ENCODE assay signal across 9 mouse cellular contexts in genomic region chr4:86537972-86538371, GRCm38 (mm10). TPM values are rescaled to one million over a fixed set of nuclear protein-coding genes. Genes with fewer than 3 reads are reported as not detected.
DNase-seq lines count a peak whose midpoint lies in the region; ATAC-seq and TF ChIP-seq lines count a peak whose summit lies in the region.
"Had no signal": no experiment of that assay in that cellular context is flagged by ENCODE, and none has a peak within 500 bp of the region (broad histone marks: within the 10 kb centered on the region; RNA-seq: fewer than 3 reads in every experiment).

No protein-coding gene starts in this region.

- no peaks in the 10 kb centered on the region for H3K36me3 ChIP-seq in hindbrain, embryonic 11.5 days (ENCODE audit: control insufficient read depth, insufficient read depth, low read length)
- H3K36me3 ChIP-seq in hindbrain, embryonic 16.5 days (ENCODE audit: control insufficient read depth, insufficient read depth, low read length) = no peaks in the 10 kb centered on the region
- H3K36me3 ChIP-seq in MEL (ENCODE audit: control insufficient read depth in 1 of 2, insufficient read depth in 2 of 2, low read length in 2 of 2) = no peaks in the 10 kb centered on the region

- H3K9ac ChIP-seq in hindbrain, embryonic 11.5 days (ENCODE audit: low read depth, low read length) = no peak overlapping the region
- H3K9ac ChIP-seq in hindbrain, embryonic 16.5 days (ENCODE audit: low read depth, low read length) = no peak overlapping the region
- H3K9ac ChIP-seq in MEL (ENCODE audit: control insufficient read depth, low read depth, low read length, poor library complexity, severe bottlenecking) = no peak overlapping the region

- peak; percentile 69 to 84 (median 73) for TF ChIP-seq CTCF in MEL (IDR thresholded peaks at IDR 0.05 in 2 of 3, conservative IDR thresholded peaks at IDR 0.05 in 1 of 3; ENCODE audit: control insufficient read depth in 1 of 3, insufficient read depth in 1 of 3, low read depth in 2 of 3, low read length in 3 of 3, poor library complexity in 1 of 3, severe bottlenecking in 1 of 3)

- TF ChIP-seq EP300 in MEL (IDR thresholded peaks at IDR 0.05; ENCODE audit: low read depth in 1 of 2, low read length in 2 of 2) = no peak

- WGBS in hindbrain, embryonic 11.5 days = 40% methylated on average over 4 of the region's 4 CpGs
- WGBS in hindbrain, embryonic 16.5 days = 42% methylated on average over 4 of the region's 4 CpGs

- no peak overlapping the region for H3K27ac ChIP-seq in hindbrain, embryonic 11.5 days (ENCODE audit: low read depth, low read length)
- H3K27ac ChIP-seq in hindbrain, embryonic 16.5 days (ENCODE audit: low read depth, low read length) = no peak overlapping the region
- no peak overlapping the region for H3K27ac ChIP-seq in MEL (ENCODE audit: control insufficient read depth, low read depth, low read length)

- H3K4me1 ChIP-seq in hindbrain, embryonic 11.5 days (replicated peaks; ENCODE audit: control insufficient read depth, insufficient read depth, low read length) = no peaks in the 10 kb centered on the region
- H3K4me1 ChIP-seq in hindbrain, embryonic 16.5 days (ENCODE audit: control insufficient read depth, insufficient read depth, low read depth, low read length) = no peaks in the 10 kb centered on the region
- H3K4me1 ChIP-seq in MEL (ENCODE audit: control insufficient read depth in 1 of 2, insufficient read depth in 2 of 2, low read length in 2 of 2) = peaks cover 0 to 3% of the 10 kb centered on the region in 2 experiments; a peak in 1 of 4 replicates

- no peaks in the 10 kb centered on the region for H3K79me2 ChIP-seq in MEL (ENCODE audit: control insufficient read depth, insufficient read depth, low read length, poor library complexity)

- TF ChIP-seq RAD21 in MEL (IDR thresholded peaks at IDR 0.05; ENCODE audit: low read depth, low read length) = peak; percentile 70

- H3K4me3 ChIP-seq in hindbrain, embryonic 11.5 days (ENCODE audit: low read depth, low read length) = no peak overlapping the region
- no peak overlapping the region for H3K4me3 ChIP-seq in hindbrain, embryonic 16.5 days (ENCODE audit: low read length)
- no peak overlapping the region for H3K4me3 ChIP-seq in MEL (ENCODE audit: control insufficient read depth in 1 of 2, insufficient read depth in 1 of 2, low read depth in 2 of 2, low read length in 2 of 2)

- no peaks in the 10 kb centered on the region for H3K9me3 ChIP-seq in hindbrain, embryonic 11.5 days (ENCODE audit: control insufficient read depth, low read length)
- H3K9me3 ChIP-seq in hindbrain, embryonic 16.5 days (ENCODE audit: control insufficient read depth, low read length) = no peaks in the 10 kb centered on the region
- H3K9me3 ChIP-seq in MEL (replicated peaks; ENCODE audit: insufficient read depth, low read length) = no peaks in the 10 kb centered on the region

- no peaks in the 10 kb centered on the region for H3K27me3 ChIP-seq in hindbrain, embryonic 11.5 days (ENCODE audit: control insufficient read depth, insufficient read depth, low read length)
- no peaks in the 10 kb centered on the region for H3K27me3 ChIP-seq in hindbrain, embryonic 16.5 days (replicated peaks; ENCODE audit: control insufficient read depth, insufficient read depth, low read length)
- peaks cover 0 to 8% of the 10 kb centered on the region in 2 experiments; a peak in 2 of 4 replicates for H3K27me3 ChIP-seq in MEL (ENCODE audit: control insufficient read depth in 1 of 2, insufficient read depth in 2 of 2, low read length in 2 of 2)

- ATAC-seq in hindbrain, embryonic 11.5 days (ENCODE audit: low FRiP score) = no peak
- no peak for ATAC-seq in hindbrain, embryonic 16.5 days

- H3K4me2 ChIP-seq in hindbrain, embryonic 11.5 days (replicated peaks; ENCODE audit: low read depth, low read length) = no peak overlapping the region
- no peak overlapping the region for H3K4me2 ChIP-seq in hindbrain, embryonic 16.5 days (ENCODE audit: low read length)

- no peak for TF ChIP-seq POLR2A in MEL (IDR thresholded peaks at IDR 0.05; ENCODE audit: control insufficient read depth in 1 of 2, insufficient read depth in 1 of 2, low read depth in 1 of 2, low read length in 2 of 2, poor library complexity in 1 of 2)

- peak; percentile 48 for DNase-seq in hindbrain, embryonic 11.5 days (ENCODE audit: low spot score)
- DNase-seq in A20 (ENCODE audit: low read depth, low spot score) (peak; percentile 65), MEL (ENCODE audit: low read depth, low spot score) (peak; percentile 71)
- peak; percentile 44 for DNase-seq in forelimb bud, embryonic 11.5 days (ENCODE audit: low read depth, low spot score)
- peak; percentile 47 for DNase-seq in mesoderm, embryonic 11.5 days (ENCODE audit: low read depth, low spot score)
- DNase-seq in frontal cortex, postnatal 36 days (ENCODE audit: low spot score in 2 of 2) = no peak
- DNase-seq in urinary bladder, adult 2 months (ENCODE audit: low spot score) = no peak

TF ChIP-seq in MEL, 35 proteins besides CTCF, POLR2A, EP300 and RAD21:
- TF ChIP-seq ZC3H11A (IDR thresholded peaks at IDR 0.05; ENCODE audit: low read depth, low read length) (peak; percentile 52), SMC3 (IDR thresholded peaks at IDR 0.05; ENCODE audit: low read depth, low read length) (peak; percentile 87), HCFC1 (IDR thresholded peaks at IDR 0.05; ENCODE audit: low read depth, low read length) (no peak), ZNF384 (IDR thresholded peaks at IDR 0.05; ENCODE audit: low read depth, low read length) (peak; percentile 81)

RNA-seq across cellular contexts. Expression of gene Saxo1, which starts 20.2 kb away (rescaled TPM):
- polyA plus RNA-seq in hindbrain, embryonic 11.5 days (2014; fragmentation: Nextera tagmentation; extraction: Ambion mirVana) = not detected in 2 replicates
- polyA plus RNA-seq in hindbrain, embryonic 16.5 days (2015; fragmentation: Nextera tagmentation; extraction: Ambion mirVana) = not detected in 2 replicates
- total RNA-seq in MEL (2012; rRNA removed) = not detected in 2 replicates
- polyA plus RNA-seq in MEL (2012; ENCODE audit: insufficient read depth in 1 of 2, insufficient read length in 2 of 2, low read depth in 1 of 2, low replicate concordance in 2 of 2, missing spikeins in 1 of 2) = not detected
- not detected in 2 replicates for polyA plus RNA-seq in urinary bladder, adult 2 months (2012; rRNA removed)
- polyA plus RNA-seq: lung, embryonic 16.5 days had no signal

RNA-seq across cellular contexts. Expression of gene Rraga, which starts 37.5 kb away (rescaled TPM):
- 109 and 119 TPM in 2 replicates for polyA plus RNA-seq in hindbrain, embryonic 11.5 days (2014; fragmentation: Nextera tagmentation; extraction: Ambion mirVana)
- 154 and 160 TPM in 2 replicates for polyA plus RNA-seq in hindbrain, embryonic 16.5 days (2015; fragmentation: Nextera tagmentation; extraction: Ambion mirVana)
- 9.6 and 11.0 TPM in 2 replicates for total RNA-seq in MEL (2012; rRNA removed)
- polyA plus RNA-seq in MEL (2012; ENCODE audit: insufficient read depth in 1 of 2, insufficient read length in 2 of 2, low read depth in 1 of 2, low replicate concordance in 2 of 2, missing spikeins in 1 of 2) = 100 to 1,000 TPM in 1 of 2 experiments, 10 to 100 TPM in 1; 68.7 to 182 TPM
- polyA plus RNA-seq in urinary bladder, adult 2 months (2012; rRNA removed) = 87.8 and 107 TPM in 2 replicates

Comparison
In these comparisons a context has a peak if more than half of its experiments do, and no peak if none do; other contexts are left out.
1. DNase-seq: peak in hindbrain, embryonic 11.5 days (single experiment), A20 (single experiment), MEL (single experiment), forelimb bud, embryonic 11.5 days (single experiment) and mesoderm, embryonic 11.5 days (single experiment); none in frontal cortex, postnatal 36 days (0 of 2) and urinary bladder, adult 2 months (single experiment).